Mouse (Mus musculus) layer of hippocampus, adult 8-10 months (tissue): ENCODE data around the gene Zfp512. TPM values are rescaled to one million over a fixed set of nuclear protein-coding genes. Genes with fewer than 3 reads are reported as not detected.
"Not testable (repeated sequence)": the region's sequence is repeated elsewhere in the genome, so short reads cannot be mapped to it uniquely, and the experiment has no call there.

ENCODE experiments used
- DNase-seq, 2 experiments: peaks; one replicate each; pipeline ENCODE4 v3.0.0; 2022; ENCODE audit warnings: low spot score in 2 of 2
- total RNA-seq, 4 experiments: library from RNA; stranded (reverse); gene quantifications; 2 replicates each; pipeline ENCODE4 v1.2.4; 2022

Gene Zfp512
- 10 to 100 TPM; 50.2 to 52.5 (median 52.1) TPM for total RNA-seq

DNA sequence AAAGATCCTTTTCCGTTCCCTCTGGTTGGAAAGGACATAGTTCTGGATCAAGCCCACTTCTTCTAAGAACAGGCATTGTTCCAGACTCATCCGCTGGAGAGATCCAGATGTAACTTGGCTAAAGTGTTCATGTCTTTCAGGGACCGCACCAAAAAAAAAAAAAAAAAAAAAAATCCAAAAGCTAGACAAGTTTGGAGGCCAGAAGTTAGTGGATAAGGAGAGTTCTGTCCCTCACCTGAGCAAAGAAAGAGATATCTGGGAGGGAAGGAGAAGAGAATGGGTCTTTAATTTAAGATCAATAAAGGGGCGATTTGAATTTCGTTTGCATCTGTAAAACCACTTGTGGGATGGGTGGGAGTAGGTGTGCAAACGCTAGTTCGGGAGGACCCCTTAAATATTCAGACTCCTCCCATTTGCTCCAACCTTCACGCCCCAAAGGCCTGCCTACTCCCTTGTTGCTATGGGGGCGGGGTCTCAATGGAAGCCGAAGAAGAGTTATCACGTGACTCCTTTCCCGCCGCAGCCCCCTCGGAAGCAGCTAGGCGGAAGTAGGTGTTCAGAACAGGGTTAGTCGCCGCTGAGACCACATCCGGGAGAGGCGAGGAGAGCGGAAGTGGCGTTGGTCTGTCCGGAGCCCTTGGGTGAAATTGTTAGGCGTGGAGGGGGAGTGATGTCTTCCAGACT, at the start of gene Zfp512:
Gene Zfp512 (plus strand): TSS at position 554 of the 684 bp plus-strand sequence.
- DNase-seq: peak; percentile 91 to 95

DNA sequence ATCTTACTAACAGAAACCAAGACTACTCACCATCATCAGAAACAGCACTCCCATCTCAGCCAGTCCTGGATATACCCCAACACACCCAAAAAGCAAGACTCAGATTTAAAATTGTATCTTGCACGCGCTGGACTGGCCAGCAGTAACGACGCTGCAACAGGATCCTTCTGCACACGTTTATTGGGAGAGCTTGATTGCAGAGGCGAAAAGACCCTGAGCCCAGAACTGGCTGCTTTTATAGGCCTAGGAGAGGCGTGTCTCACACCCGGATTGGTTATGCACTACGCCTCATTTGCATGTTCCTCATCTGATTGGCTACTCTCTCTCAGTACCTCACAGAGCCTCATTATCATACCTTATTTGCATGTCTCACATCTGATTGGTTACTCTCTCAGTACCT, 17.5 kb upstream of the Zfp512 start:
- DNase-seq: not testable (repeated sequence)

DNA sequence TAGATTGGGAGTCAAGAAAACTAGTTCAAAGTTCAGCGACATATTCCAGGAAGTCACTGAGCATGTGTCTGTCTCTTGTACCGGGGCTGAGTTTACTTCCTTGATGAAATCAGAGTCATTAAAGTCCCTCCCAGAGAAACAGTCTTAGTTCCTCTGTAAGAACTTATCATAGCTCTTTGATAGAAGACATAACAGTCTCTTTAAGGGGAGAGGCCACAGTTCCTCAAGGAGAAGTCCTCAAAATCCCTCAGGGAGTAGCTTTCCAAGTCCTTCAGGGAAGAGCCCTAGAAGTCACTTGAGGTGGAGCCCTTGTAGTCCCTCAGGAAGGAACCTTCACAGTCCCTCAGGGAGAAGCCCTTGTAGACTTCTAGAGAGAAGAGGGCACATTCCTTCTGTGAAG, 895 bp upstream of the Zfp512 start:
- DNase-seq: no peak

DNA sequence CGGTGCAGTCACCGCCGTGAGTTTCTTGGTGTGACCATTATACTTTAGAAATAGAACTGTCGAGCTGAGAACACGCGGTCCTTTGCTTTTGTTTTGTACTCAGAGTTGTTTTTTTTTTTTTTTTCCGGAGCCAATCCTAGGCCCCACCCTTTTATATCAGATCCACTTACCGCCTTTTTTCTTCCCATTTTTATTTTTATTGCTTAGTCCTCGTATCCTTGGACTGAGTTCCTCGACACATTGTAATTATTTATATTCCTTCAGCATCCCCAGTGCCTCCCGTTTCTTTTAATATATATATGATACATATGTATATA, 289 bp downstream of the Zfp512 start:
- DNase-seq: no peak

DNA sequence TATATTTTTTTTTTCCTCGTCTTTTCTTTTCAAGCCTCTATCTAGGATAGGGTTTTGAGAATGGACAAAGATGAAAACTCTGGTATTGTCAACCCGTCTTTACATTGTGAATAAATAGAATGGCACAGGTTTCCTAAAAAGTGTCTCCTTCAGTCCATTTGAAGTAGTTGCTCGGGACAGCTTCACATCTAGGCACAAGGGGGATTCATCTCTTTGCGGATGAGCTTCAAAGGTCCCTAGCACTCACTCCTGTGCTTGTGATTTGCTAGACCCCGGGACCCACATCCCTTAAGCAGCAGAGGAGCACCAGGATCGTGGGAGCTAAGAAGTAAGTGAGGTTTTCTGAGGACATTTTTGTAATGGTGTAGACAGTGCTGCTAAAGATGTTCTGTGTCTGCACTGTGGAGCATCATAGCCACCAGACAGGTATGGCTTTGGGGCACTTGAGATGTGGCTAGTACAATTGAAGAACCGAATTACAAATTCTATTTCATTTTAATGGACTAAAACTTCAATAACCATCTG, 717 bp downstream of the Zfp512 start:
- no peak for DNase-seq

DNA sequence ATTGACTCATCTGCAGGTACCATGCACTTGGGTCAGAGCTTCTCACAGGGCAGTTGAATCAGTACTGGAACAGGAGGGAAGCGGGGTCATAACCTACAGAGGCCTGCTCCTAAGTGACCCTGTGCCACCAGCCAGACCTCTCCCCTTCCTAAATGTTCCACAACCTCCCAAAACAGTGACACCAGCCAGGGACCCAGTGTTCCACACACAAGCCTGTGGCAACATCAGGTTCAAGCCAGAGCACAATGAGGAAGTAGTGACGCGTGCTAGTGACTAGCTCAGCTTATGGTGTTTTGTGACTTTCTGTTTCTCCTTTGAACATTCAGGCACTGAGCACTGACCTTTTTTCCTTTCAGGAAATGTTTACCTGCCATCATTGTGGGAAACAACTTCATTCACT, 15.6 kb downstream of the Zfp512 start:
- no peak for DNase-seq

DNA sequence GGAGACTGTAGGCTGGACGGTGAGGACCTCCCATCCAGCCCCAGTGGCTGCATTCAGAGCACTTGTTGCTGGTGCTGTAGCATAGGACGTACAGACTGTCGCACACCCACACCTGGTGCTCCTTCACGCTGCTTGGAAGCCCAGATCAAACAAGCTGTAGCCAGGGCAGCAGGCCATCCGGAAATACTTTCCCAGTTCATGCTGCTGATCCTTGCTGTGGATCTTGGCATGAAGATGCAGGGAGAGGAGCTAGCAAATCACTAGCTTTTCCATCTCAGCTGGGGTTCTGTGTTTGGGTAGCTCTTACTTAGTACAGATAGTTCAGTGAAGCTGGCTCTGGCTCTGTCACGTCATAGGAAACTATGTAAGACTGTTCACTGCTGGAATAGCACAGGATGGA, 17.5 kb downstream of the Zfp512 start:
- no peak for DNase-seq

DNA sequence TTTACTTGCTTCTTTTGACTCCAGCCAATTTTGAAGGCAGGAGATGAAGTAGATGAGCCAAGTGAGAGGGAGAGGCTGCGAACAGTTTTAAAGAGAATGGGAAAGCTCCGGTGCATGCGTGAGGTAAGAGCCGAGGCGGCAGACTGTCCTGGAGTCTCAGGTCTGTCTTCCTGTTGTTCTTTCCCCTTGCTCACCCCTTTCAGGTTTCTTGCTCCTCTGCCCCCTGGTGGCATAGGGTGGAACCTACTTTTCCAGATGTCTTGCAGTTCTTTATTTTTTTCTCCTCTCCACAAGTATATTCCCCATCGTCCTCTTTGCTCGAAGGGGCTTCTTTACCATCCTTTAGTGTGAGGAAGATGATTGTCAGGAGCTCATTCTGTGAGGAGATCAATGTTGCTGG, 18.1 kb downstream of the Zfp512 start:
- DNase-seq: peak in 1 of 2 experiments; percentile 25

DNA sequence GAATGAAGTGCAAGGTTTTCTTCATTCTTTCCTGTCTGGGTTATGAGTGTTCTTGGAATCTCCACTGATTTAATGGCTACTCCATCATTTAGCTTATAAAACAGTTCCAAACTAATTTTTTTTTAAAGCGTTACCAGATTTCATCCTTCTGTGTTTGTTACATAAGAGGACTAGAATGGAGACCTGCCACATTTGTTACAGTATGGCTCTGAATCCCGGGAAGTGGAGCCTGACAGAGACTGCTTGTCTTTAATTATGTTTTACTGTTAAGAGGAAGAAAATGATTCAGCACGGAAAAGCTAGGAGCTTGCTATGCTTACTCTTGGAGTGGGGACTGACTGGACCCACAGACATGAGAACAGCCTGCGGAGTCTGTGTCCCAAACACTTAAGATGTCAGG, 28.3 kb downstream of the Zfp512 start:
- DNase-seq: no peak

DNA sequence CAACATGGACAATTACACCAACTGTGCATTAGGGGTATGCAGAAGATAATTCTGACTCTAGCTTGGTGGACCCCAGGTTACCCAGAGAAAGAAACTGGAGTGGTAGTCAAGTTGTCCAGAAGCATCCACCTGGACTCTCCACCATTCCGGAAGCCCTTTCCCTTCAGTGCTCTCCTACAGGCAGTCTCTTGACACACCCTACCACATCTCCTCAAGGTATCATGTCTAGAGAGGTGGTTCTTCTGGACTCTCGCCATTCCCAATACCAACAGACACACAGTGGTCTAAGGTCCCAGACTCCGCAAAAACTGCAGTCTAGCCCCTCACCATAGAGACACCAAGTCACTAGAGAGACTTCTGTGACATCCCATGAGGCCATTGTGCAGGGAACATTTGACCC, 33.2 kb downstream of the Zfp512 start, which contains the start of gene 4930548H24Rik:
Gene 4930548H24Rik (plus strand): TSS at position 301 of the 400 bp plus-strand sequence.
- no peak for DNase-seq

DNA sequence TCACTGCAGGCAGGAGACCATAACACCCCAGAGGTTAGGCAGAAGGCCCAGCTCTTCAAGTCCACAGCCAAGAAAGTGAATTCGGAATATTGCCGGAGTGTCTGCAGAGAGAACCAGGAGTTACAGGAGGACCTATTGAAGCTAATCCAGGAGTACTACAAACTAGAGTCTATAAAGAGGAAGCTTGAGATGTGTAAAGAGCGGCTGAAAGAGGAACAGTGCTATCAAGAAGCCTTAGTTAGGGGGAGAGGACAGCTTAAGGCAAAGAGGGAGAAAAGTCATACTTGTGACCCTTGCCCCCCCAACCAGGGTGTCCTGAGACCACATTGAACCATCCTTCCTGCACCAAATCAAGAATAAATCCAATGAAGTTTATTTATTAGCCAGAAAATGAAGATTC, 35.7 kb downstream of the Zfp512 start:
- no peak for DNase-seq

DNA sequence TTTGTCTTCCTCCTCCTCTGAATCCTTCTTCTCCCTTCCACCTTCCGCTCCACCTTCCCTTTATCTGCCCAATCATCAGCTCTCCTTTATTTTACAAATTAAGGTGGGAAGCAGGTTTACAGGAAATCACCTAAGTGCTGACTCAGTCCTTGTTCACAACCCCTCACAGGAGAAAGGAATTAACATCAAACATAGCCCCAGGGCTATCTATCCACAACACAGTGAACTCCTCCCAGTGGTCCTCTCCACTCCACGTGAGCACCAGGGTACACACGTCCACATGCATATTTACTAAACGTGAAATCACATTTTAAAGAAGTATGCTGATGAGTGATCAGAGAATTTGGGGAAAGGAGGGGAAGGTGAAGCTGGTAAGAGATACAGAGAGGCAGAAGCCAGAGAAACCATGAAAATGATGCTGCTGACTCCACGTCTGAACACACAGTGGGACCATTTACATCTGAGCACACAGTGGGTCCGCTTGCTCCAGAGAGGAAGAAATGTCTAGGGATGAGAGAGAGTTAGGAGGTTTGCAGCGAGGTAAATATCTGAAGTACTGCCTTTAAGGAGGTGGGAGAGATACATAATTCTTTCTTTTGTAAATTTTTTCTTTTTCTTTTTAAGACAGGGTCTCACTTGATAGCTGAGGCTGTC, 37.0 kb downstream of the Zfp512 start:
- DNase-seq: no peak

DNA sequence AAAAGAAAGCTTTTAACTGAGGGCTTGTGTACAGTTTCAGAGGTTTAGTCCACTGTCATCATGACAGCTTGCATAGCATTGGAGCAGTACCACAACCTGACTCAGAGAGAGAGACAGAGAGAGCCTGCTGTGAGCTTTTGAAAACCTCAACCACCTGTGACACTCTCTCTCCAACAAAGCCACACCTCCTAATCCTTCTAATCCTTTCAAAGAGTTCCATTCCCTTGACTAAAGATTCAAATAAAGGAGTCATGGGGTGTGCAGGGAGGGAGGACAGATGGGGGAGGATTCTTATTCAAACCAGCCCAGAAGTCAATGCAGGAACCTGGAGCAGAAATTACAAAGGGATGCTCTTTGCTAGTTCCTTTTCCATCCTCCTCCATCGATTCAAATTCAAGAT, 39.8 kb downstream of the Zfp512 start:
- DNase-seq: no peak

DNA sequence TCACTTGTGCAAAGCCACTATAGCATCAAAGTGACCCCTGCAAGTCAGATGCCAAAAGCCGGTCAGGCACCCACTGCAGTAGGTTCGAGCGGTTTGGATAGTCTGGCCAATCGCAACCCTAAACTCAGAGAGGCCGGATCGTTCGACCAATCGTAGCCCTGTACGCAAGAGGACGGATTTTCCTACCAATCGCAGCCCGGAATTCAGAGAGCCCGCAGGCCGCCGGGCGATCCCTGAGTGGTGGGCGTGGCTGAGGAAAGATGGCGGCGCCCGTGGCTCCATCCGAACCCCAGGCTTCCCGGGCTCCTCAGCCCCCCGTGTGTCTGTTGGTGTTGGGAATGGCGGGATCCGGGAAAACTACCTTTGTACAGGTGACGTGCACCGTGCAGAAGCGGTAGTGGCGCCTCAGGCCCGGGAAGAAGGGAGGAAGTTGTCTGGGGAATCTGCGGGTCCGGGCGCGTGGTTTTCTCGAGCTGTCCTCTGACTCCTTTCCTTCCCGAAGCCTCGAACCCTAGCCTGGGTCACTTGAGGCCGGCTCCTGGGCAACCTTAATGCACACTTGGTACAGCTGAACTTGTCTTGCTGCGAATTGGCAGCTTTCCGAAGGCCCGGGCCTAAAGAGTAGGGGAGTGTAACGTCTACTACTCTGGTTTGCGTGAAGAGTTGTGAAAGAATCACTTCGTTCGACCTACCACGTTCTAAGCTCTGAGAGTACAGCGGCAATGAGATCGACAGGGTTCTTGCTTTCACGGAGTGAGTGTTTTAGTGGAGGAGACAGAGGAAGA, 42.5 kb downstream of the Zfp512 start, which contains the start of gene Gpn1:
Gene Gpn1 (plus strand): TSS at position 229 of the 785 bp plus-strand sequence.
- DNase-seq: peak; percentile 91 to 92

DNA sequence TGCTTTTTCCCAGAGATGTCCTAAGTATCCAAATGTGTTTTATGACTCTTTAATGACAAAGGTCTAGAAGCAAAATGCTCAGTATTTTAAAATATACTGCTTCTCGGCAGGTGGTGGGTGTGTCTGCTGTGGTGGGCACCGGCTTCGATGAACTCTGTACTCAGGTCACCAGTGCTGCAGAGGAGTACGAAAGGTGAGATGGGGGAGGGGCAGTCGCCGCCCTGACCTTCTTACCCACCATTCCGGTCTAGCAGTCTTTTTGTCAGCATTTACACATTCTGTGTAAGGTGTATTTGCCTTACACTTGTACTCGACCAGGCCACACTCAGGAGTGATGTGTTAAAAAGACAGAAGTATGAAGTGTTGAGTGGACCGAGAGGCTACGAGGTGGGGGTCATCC, 52.6 kb downstream of the Zfp512 start:
- no peak for DNase-seq

DNA sequence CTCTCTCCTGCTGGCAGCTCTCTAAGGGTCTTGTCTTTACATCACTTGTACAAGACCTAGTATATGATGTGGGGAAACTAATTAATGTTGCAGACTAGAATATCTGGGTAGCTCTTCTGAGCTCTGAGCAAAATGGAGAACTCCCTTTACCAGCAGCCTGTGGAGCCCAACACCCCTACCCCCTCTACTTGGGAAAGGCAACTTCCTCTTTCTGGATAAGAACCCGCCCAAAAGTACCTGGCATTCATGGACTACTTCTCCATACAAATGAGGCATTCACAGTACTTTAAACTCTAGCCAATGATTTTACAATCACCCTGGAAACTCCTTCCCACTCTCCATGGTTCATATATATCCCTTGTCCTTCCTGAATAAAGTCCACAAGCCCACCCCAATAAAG, 60.2 kb downstream of the Zfp512 start:
- DNase-seq: no peak

DNA sequence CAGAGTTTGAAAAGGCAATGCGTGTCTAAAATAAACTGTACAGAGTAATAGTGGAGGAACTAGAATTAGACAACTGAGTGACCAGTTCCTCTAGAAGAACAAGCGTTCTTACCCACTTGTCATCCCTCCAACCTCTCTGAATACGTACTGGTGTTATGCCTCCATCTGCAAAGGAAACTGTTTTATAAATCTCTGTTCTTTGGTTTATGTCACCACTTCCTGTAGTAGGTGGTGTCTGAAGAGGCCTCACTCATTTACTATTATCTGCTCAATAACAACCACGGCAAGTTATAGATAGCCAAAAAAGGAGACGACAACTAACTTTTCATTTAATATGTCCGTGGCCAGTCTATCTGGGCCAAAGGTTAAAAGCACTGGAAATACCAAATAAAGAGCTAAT, 68.3 kb downstream of the Zfp512 start:
- no peak for DNase-seq

DNA sequence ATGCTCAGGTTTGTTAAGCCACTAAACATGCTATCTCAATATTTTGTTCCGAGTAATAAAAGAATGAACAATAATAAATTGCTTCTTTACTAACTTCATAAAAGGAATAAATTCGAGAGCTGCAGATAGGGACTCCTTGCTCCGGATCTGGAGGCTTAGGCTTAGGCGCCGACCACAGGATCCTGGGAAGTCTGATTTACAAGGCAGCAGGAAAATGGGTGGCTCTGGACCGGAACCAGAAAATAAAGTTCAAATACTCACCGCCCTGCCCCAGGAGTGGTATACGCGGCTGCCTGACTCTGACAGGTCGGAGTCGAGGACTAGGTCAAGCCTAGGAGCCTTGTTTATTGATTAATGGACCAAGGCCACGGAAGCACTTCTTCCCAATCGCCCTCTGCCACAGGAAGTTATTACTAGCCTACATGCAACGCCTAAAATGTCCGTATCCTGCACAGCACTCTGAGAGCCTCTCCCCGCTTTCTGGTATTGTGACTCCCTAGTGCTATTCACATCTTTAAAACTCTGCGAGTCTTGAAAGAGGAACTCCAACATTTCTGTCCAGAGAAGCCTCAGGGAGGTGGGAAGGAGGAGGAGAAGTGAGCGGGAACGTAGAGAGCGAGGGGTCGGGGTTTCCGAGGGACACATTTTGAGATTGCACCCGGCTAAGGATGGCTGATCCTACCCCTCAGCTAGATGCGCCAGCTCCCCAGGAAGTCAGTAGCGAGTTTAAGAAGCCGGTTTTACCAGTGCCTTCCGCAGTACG, 74.3 kb downstream of the Zfp512 start, which contains the start of gene Slc4a1ap:
Gene Slc4a1ap (plus strand): TSS at position 642 of the 763 bp plus-strand sequence.
- DNase-seq: peak; percentile 48 to 78

DNA sequence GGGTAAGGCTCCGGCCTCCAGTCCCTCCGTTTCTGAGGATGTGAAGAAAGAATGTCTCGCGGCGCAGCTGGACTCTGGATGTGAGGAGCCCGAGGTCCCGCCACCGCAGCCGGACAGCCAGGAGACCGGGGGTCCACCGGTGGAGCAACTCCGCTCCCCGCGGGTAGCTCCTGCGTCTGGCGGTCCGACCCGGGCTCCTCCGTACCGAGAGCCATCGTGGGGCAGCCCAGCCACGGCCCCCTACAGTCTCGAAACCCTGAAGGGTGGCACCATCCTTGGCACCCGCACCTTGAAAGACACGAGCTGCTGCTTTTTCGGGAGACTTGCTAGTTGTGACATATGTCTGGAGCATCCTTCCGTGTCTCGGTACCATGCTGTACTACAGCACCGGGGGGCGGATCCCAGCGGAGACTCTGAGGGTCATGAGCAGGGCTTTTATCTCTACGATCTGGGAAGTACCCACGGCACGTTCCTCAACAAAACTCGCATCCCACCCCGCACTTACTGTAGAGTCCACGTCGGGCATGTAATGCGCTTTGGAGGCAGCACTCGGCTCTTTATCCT, 75.0 kb downstream of the Zfp512 start:
- DNase-seq: no peak

DNA sequence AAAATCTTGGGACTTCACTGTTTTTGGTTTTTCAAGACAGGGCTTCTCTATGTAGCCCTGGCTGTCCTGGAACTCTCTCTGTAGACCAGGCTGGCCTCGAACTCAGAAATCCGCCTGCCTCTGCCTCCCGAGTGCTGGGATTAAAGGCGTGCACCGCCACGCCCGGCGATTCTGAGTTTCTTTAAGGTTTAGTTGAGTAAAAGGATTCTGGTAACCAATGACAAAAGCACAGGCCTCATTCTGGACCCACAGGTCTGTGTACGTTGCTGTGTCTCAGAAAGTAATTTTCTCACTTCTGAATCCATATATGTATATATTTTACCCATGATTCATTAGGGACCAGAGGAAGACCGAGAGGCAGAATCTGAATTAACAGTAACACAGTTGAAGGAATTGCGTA, 75.5 kb downstream of the Zfp512 start, which contains the start of gene Supt7l:
Gene Supt7l (minus strand): TSS at position 101 of the 400 bp plus-strand sequence.
- DNase-seq: not testable (repeated sequence)

DNA sequence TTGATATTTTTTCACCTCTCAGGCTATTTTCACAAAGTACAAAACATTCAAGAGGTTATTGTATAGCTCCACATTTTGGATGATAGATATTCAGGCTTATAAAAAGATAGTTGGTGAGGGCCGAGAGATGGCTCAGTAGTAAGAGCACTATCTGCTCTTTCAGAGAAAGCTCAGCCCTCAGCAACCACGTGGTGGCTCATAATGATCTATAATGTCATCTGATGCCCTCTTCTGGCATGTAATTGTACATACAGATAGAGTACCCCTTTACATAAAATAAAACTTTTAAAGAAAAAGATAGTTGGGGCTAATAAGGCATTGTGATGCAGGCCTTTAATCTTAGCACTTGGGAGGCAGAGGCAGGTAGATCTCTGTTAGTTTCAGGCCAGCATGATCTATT, 76.3 kb downstream of the Zfp512 start:
- DNase-seq: no peak
